Mouse (Mus musculus): ENCODE data around the gene Gm9774.

Gene Gm9774
- long read RNA-seq, experiment 1, partial matches to known transcripts = 0 of 2 reads
- long read RNA-seq, experiment 1, other reads (novel, unspliced or antisense) = 1 of 2 reads
- long read RNA-seq, experiment 2, transcript Gm9774-202 (1 exons, 1,392 nt) = major isoform, 8 of 8 reads
- long read RNA-seq, experiment 2, partial matches to known transcripts = 0 of 8 reads
- long read RNA-seq, experiment 2, other reads (novel, unspliced or antisense) = 0 of 8 reads

- intact Hi-C loops (cut with DNase I) = no loop called here
Measured at GRCm38 (mm10) chr3:92429323-92429722, at the start of gene Gm9774. Gene Gm9774, minus strand, starts transcription at chr3:92429423.

DNA sequence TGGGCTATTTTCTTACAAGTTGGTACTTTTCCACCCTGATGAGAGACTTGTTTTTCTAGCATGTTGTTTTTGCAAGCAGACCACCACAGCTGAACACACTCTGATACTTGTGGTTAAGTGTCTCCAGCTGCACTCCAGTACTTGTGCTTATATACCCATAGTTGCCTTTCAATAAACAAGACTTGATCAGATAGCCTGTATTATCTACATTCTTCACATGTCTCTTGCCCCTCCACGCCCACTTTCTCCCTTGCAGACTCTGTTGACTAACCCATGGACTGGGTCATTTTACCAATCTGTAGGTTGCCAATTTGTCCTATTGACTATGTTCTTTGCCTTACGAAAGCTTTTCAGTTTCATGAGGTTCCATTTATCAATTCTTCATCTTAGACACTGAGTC lies 40.9 kb upstream of the Gm9774 start:
- intact Hi-C loops (cut with DNase I) = no loop called here

DNA sequence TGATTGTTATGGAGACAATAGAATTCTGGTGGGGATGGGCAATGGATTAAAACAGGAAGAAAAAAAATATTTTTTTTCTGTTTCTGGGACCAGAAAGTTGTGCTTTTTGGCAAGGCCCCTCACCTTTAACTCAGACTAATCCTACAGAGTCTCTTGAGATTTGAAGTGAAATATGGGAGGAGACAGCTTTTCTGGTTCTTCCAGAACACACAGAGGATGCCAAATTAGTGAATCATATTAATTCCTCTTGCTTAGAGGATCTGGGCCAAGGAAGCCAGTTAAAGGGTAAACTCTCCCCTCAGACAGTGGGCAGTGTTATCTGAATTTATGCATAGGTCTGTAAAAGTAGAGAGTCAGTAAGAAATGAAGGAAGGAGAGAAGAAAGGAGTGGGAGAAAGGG lies 38.2 kb upstream of the Gm9774 start:
- intact Hi-C loops (cut with DNase I) = no loop called here

DNA sequence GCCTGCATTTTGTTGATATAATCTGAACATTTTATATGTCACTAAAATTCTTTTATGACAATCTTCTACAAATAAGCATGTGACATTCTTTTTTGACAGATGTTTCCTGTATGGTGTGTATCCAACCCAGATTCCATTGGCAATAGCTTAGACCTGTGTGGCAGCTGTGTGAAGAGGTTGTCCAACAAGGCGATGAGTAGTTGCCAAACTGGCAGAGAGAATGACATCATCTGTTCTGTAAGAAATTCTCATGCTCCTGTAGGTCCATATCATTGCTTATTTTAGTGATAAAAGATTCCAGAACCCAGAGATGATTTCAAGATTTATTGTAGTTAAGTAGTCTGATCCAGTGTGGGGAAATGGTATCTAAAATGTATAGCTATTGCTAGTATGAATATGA lies 37.4 kb upstream of the Gm9774 start:
- intact Hi-C loops (cut with DNase I) = no loop called here

- intact Hi-C loops (cut with DNase I) = no loop called here
Measured at GRCm38 (mm10) chr3:92458620-92459019, 29.4 kb upstream of the Gm9774 start, which contains the start of gene Sprr3. Gene Sprr3, minus strand, starts transcription at chr3:92458720.

- intact Hi-C loops (cut with DNase I) = no loop called here
Measured at GRCm38 (mm10) chr3:92455151-92455550, 25.9 kb upstream of the Gm9774 start.

GRCm38 (mm10) chr3:92440177-92440576 lies 11.0 kb upstream of the Gm9774 start:
- intact Hi-C loops (cut with DNase I) = no loop called here

- intact Hi-C loops (cut with DNase I) = no loop called here
Measured at GRCm38 (mm10) chr3:92438689-92439088, 9.5 kb upstream of the Gm9774 start, which contains the start of gene Sprr1b. Gene Sprr1b, minus strand, starts transcription at chr3:92438789.

DNA sequence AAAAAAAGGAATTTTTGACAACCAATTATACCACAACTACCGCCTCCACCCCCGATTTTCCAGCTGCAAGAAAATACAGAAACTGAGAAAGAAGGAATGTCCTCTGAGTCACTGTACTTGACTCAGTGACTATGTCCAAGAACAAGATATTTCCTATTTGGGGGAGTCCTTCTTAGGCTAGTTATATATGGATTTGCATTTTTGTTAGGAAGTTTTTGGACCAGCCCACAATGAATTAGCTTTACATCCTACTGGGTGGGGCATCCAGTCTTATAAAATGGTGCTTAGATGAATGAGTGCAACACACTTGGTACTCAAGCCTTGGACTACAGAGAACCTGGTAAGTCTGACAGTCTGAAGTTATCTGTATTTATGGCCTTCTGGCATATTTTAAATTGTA lies 3.1 kb upstream of the Gm9774 start, which contains the start of gene Sprr2k:
Gene Sprr2k, plus strand, starts transcription at position 301 of the 400 bp plus-strand sequence.
- intact Hi-C loops (cut with DNase I) = no loop called here

DNA sequence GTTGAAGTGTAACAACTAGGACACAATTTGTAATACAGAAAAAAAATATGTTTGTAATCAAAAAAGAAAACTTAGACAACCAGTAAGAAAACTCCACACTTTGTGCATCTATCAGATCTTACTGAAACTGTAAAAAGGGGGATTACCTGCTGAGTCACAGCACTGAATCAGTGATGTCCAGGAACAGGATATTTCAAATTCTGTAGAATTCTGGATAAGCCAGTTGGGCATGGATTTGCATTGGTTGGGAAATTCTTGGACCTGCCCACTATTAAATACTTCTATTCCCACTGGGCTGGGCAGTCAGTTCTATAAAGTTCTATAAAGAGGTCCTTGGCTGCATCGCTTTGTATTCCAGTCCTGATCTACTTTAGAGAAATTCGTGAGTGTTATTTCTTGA lies 11.4 kb downstream of the Gm9774 start, which contains the start of gene Sprr2j-ps:
Gene Sprr2j-ps, plus strand, starts transcription at position 301 of the 400 bp plus-strand sequence.
- intact Hi-C loops (cut with DNase I) = no loop called here

DNA sequence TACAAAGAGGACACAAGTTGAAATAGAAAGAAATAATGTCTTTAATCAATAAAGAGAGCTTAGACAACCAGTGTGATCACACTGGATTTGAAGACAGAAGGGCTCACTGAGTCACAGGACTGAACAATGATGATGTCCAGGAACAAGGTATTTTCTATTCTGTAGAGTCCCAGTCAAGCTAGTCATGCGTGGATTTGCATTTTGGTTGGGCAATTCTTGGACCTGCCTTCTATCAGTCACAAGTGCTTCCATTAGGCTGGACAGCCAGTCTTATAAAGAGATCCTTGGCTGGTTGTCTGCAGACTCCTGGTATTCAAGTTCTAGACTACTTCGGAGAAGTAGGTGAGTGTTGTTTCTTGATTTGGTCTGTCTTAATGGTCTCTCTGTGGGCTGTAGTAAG lies 21.5 kb downstream of the Gm9774 start, which contains the start of gene Sprr2i:
Gene Sprr2i, plus strand, starts transcription at position 301 of the 400 bp plus-strand sequence.
- intact Hi-C loops (cut with DNase I) = no loop called here

GRCm38 (mm10) chr3:92394301-92394700 lies 34.9 kb downstream of the Gm9774 start:
- intact Hi-C loops (cut with DNase I) = loop anchor here (2.0 to 10.0 kb wide), 2 partner anchors 116 to 240 kb away; no protein-coding TSS in a partner anchor

DNA sequence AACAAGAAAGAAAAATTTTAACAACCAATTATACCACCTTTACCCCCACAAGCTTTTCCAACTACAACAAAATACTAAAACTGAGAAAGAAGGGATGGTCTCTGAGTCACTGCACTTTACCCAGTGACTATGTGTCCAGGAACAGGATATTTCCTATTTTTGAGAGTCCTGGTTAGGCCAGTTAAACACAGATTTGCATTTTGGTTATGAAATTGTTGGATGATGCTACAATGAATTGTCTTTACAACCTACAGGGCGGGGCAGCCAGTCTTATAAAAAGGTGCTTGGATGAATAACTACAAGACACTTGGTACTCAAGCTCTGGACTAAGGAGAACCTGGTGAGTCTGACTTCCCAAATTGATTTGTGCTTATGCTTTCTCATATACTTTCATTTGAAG lies 43.8 kb downstream of the Gm9774 start, which contains the start of gene Sprr2h:
Gene Sprr2h, plus strand, starts transcription at position 301 of the 400 bp plus-strand sequence.
- intact Hi-C loops (cut with DNase I) = no loop called here

All from adrenal gland (tissue).